Mouse (Mus musculus): ENCODE measurements around the gene Sgk1. TPM values are rescaled to one million over a fixed set of nuclear protein-coding genes. Genes with fewer than 3 reads are reported as not detected.

Sgk1 gene
- polyA plus RNA-seq, 1 experiment from 2014 or later, result 27.4 TPM

DNA sequence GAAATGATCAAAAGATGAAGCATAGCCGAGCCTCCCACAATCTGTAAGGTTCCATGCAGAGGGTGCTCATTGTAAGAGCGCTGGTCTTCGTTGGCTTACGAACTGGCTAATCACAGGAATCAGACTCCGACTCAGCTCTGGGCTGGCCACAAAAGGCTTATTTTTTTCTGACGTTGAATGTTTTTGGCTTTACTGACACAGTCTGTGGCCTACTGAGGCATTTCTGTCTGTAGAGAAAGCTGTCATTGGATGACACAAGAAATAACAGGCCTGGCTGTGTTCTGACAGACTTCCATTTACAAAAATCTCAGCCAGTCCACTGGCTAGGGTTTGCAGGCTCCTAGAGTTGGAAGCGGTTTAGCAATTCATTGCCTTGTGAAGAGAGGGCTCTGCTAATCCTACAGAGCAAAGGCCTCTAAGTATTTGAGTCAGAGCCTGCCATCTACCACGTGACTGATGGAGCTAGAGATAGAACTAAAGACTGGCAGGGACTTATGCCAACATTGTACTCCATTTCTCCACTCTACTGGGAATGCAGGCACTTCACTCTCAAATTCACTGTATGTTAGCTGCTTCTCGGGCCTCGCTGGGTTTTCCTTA is 48.9 kb downstream of the Sgk1 start:
- Histone ChIP-seq H3K27me3 (ENCODE audit: control insufficient read depth, insufficient read depth, low read length) (no peaks in the 10 kb centered on the region), H3K9me3 (ENCODE audit: control insufficient read depth, low read length) (no peaks in the 10 kb centered on the region), H3K27ac (replicated peaks; ENCODE audit: low read depth, low read length) (no peak overlapping the region), H3K4me3 (ENCODE audit: low read depth, low read length) (no peak overlapping the region), H3K4me1 (ENCODE audit: control insufficient read depth, insufficient read depth, low read length) (0 out of 2 replicates have a peak, but pooled peaks cover 2% of the 10 kb centered on the region), H3K36me3 (ENCODE audit: control insufficient read depth, insufficient read depth, low read length) (no peaks in the 10 kb centered on the region), H3K9ac (ENCODE audit: low read length) (no peak overlapping the region), H3K4me2 (ENCODE audit: low read depth, severe bottlenecking) (no peak overlapping the region)
- WGBS, result 85% methylated on average over 10 of the region's 10 CpGs
- DNase-seq (ENCODE audit: low spot score) (no peak), ATAC-seq (ENCODE audit: insufficient number of reproducible peaks, low FRiP score, low TSS enrichment, low read depth) (no peak)

DNA sequence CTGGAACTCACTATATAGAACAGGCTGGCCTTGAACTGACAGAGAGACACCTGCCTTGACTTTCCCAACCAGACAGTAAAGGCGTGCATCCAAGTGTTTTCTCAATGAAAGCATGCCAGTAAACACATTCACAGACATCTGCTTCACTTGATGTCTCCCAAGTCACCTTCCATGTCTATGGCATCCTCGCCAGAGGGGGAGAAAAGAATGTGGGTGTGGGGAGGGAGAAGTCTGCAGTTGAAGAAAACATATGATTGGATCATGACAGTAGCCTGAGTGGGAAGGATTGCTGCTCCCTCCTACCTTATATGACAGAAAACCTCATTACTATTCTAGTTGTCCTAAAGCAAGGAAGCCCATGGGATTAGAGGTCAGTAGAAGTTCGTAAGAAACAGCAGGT is 50.8 kb downstream of the Sgk1 start:
- H3K4me2 ChIP-seq (ENCODE audit: low read depth, severe bottlenecking), result no peak overlapping the region
- ATAC-seq (ENCODE audit: insufficient number of reproducible peaks, low FRiP score, low TSS enrichment, low read depth) (no peak), DNase-seq (ENCODE audit: low spot score) (no peak)
- H3K9me3 ChIP-seq (ENCODE audit: control insufficient read depth, low read length), result no peaks in the 10 kb centered on the region
- H3K4me3 ChIP-seq (ENCODE audit: low read depth, low read length), result no peak overlapping the region
- peaks cover 9% of the 10 kb centered on the region for H3K4me1 ChIP-seq (ENCODE audit: control insufficient read depth, insufficient read depth, low read length)
- no peaks in the 10 kb centered on the region for H3K27me3 ChIP-seq (ENCODE audit: control insufficient read depth, insufficient read depth, low read length)
- H3K36me3 ChIP-seq (ENCODE audit: control insufficient read depth, insufficient read depth, low read length), result no peaks in the 10 kb centered on the region
- H3K9ac ChIP-seq (ENCODE audit: low read length), result no peak overlapping the region
- WGBS, result 92% methylated on average over 3 of the region's 3 CpGs
- no peak overlapping the region for H3K27ac ChIP-seq (replicated peaks; ENCODE audit: low read depth, low read length)

DNA sequence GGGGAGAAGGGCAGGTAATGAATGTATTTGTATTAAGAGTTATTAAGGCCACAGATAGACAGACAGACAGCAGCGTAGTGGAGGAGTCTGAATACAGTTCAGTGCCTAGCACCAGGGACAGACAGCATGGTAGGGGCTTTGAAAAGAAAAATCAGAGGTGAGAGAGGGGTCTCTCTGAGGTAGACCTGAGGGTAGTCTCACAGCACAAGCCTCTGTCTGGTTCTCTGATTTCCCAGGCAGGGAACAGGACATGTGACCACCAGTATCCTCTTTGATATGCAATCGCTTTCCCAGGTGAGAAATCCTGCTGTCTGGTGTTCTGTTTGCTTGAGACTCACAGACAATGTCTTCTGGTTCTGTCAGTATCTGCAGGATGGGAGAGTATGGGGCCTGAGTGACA is 52.8 kb downstream of the Sgk1 start:
- no peak overlapping the region for H3K4me3 ChIP-seq (ENCODE audit: low read depth, low read length)
- H3K4me2 ChIP-seq (ENCODE audit: low read depth, severe bottlenecking), result no peak overlapping the region
- H3K9ac ChIP-seq (ENCODE audit: low read length), result no peak overlapping the region
- H3K36me3 ChIP-seq (ENCODE audit: control insufficient read depth, insufficient read depth, low read length), result no peaks in the 10 kb centered on the region
- no peak overlapping the region for H3K27ac ChIP-seq (replicated peaks; ENCODE audit: low read depth, low read length)
- DNase-seq (ENCODE audit: low spot score), result no peak
- no peaks in the 10 kb centered on the region for H3K9me3 ChIP-seq (ENCODE audit: control insufficient read depth, low read length)
- 84% methylated on average over 2 of the region's 2 CpGs for WGBS
- H3K4me1 ChIP-seq (ENCODE audit: control insufficient read depth, insufficient read depth, low read length), result peaks cover 9% of the 10 kb centered on the region
- H3K27me3 ChIP-seq (ENCODE audit: control insufficient read depth, insufficient read depth, low read length), result no peaks in the 10 kb centered on the region
- no peak for ATAC-seq (ENCODE audit: insufficient number of reproducible peaks, low FRiP score, low TSS enrichment, low read depth)

DNA sequence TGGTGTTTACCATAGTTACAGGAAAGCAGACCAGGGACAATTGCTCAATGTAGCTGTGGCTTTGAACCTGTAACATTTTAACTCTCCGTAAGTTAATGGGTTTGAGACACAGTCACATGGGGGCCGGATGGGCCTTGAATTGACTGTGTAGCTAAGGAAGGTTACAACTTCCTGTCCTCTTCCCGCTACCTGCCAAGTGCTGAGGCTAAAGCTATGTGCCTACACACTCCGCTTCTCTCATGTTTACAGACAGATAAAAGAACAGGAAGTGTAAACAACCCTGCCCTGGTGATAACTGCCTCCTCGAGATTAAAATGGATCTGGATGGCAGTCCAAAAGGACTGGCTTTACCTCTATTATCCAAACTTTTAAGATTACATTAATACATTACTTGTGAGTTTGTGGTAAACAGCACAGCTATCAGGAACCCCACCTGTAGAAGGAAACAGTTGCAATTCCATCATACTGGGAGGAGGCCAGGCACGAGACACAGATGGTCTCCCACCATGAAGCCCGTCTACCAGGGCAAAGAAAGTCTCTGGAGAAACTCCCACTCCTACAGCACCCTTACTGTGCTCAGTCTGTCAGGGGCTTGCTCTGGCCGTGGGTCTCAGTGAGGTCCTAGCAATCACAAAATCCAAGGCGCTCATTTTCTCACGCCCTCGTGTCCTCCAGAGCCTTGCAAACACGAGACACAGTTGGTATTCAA is 54.7 kb downstream of the Sgk1 start:
- H3K4me2 ChIP-seq (ENCODE audit: low read depth, severe bottlenecking), result peak overlapping the region; percentile 31; the same call in 1 of the 2 replicates
- no peak overlapping the region for H3K27ac ChIP-seq (replicated peaks; ENCODE audit: low read depth, low read length)
- no peaks in the 10 kb centered on the region for H3K36me3 ChIP-seq (ENCODE audit: control insufficient read depth, insufficient read depth, low read length)
- WGBS, result 21% methylated on average over 12 of the region's 12 CpGs
- 0 out of 2 replicates have a peak, but pooled peaks have one; percentile 26 for ATAC-seq (ENCODE audit: insufficient number of reproducible peaks, low FRiP score, low TSS enrichment, low read depth)
- no peak overlapping the region for H3K4me3 ChIP-seq (ENCODE audit: low read depth, low read length)
- no peaks in the 10 kb centered on the region for H3K27me3 ChIP-seq (ENCODE audit: control insufficient read depth, insufficient read depth, low read length)
- no peaks in the 10 kb centered on the region for H3K9me3 ChIP-seq (ENCODE audit: control insufficient read depth, low read length)
- no peak overlapping the region for H3K9ac ChIP-seq (ENCODE audit: low read length)
- H3K4me1 ChIP-seq (ENCODE audit: control insufficient read depth, insufficient read depth, low read length), result peaks cover 7% of the 10 kb centered on the region
- peak; percentile 25 for DNase-seq (ENCODE audit: low spot score)

DNA sequence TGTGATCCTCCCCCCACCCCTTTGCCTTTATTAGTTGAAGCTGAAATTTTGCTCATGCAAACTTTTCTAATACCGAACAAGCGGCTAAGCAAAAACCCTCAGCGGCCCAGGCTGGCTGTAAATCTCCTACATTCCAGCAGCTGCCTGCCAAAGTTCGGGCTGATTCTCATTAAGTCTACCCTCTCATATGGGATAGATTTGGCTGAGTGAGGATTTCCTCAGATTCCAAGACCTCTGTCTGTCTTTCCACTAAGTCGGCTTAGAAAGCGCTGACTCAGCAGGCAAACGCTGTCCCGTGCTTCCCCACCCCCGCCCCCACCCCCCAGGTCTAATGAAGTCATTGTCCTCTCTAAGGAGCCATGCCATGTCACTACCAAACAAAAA is 55.2 kb downstream of the Sgk1 start:
- Histone ChIP-seq H3K4me2 (ENCODE audit: low read depth, severe bottlenecking) (peak overlapping the region; percentile 31; the same call in 1 of the 2 replicates), H3K4me3 (ENCODE audit: low read depth, low read length) (no peak overlapping the region), H3K9me3 (ENCODE audit: control insufficient read depth, low read length) (no peaks in the 10 kb centered on the region), H3K9ac (ENCODE audit: low read length) (no peak overlapping the region), H3K27ac (replicated peaks; ENCODE audit: low read depth, low read length) (no peak overlapping the region), H3K27me3 (ENCODE audit: control insufficient read depth, insufficient read depth, low read length) (no peaks in the 10 kb centered on the region), H3K36me3 (ENCODE audit: control insufficient read depth, insufficient read depth, low read length) (no peaks in the 10 kb centered on the region), H3K4me1 (ENCODE audit: control insufficient read depth, insufficient read depth, low read length) (peaks cover 7% of the 10 kb centered on the region)
- peak; percentile 62; the same call in 1 of the 2 replicates for ATAC-seq (ENCODE audit: insufficient number of reproducible peaks, low FRiP score, low TSS enrichment, low read depth)
- peak; percentile 70 for DNase-seq (ENCODE audit: low spot score)
- 2% methylated on average over 9 of the region's 9 CpGs for WGBS

DNA sequence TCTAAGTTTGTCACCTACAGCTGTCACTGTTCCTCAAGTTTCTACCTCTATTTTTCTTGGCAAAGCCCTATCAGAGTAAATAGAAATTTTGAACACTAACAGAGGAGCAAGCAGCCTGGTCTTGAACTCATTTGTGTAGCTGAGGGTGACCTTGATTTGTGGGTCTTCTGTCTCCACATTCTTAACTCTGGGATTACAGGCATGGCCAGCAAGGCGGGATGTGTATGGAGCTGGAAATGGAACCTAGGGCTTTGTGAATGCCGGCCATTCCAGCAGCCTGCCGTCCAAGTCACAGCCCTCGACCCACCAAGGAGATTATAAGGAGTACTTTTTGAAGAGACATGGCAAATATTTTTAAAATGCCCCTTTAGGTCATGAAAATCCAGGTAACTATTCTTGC is 56.2 kb downstream of the Sgk1 start:
- H3K27ac ChIP-seq (replicated peaks; ENCODE audit: low read depth, low read length), result no peak overlapping the region
- no peaks in the 10 kb centered on the region for H3K36me3 ChIP-seq (ENCODE audit: control insufficient read depth, insufficient read depth, low read length)
- 76% methylated on average over 4 of the region's 4 CpGs for WGBS
- DNase-seq (ENCODE audit: low spot score) (no peak), ATAC-seq (ENCODE audit: insufficient number of reproducible peaks, low FRiP score, low TSS enrichment, low read depth) (no peak)
- no peak overlapping the region for H3K4me3 ChIP-seq (ENCODE audit: low read depth, low read length)
- H3K9me3 ChIP-seq (ENCODE audit: control insufficient read depth, low read length), result no peaks in the 10 kb centered on the region
- no peak overlapping the region for H3K4me2 ChIP-seq (ENCODE audit: low read depth, severe bottlenecking)
- no peak overlapping the region for H3K9ac ChIP-seq (ENCODE audit: low read length)
- peaks cover 7% of the 10 kb centered on the region for H3K4me1 ChIP-seq (ENCODE audit: control insufficient read depth, insufficient read depth, low read length)
- H3K27me3 ChIP-seq (ENCODE audit: control insufficient read depth, insufficient read depth, low read length), result no peaks in the 10 kb centered on the region

DNA sequence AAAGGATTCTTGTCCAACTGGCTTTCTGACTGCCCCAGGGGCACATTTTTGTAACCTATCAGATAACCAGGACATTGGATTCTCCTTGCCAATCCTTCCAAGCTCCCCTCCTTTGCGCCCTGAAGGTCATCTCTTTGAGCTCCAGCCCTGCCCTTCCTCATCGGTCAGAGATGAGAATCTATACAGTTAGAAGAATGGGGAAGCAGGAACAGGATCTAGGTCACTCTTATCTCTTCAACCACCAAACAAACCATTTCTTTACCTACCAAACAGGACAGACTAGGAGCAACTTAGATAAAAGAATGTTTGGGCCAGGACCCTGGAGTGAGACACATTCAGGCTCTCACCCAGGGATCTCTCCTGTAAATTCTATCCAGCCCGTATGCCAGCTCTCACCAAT is 59.3 kb downstream of the Sgk1 start:
- H3K4me1 ChIP-seq (ENCODE audit: control insufficient read depth, insufficient read depth, low read length), result peaks cover 7% of the 10 kb centered on the region
- WGBS, result 81% methylated on average over 3 of the region's 3 CpGs
- no peak overlapping the region for H3K27ac ChIP-seq (replicated peaks; ENCODE audit: low read depth, low read length)
- H3K27me3 ChIP-seq (ENCODE audit: control insufficient read depth, insufficient read depth, low read length), result no peaks in the 10 kb centered on the region
- no peaks in the 10 kb centered on the region for H3K36me3 ChIP-seq (ENCODE audit: control insufficient read depth, insufficient read depth, low read length)
- ATAC-seq (ENCODE audit: insufficient number of reproducible peaks, low FRiP score, low TSS enrichment, low read depth) (no peak), DNase-seq (ENCODE audit: low spot score) (no peak)
- H3K4me2 ChIP-seq (ENCODE audit: low read depth, severe bottlenecking), result no peak overlapping the region
- H3K9me3 ChIP-seq (ENCODE audit: control insufficient read depth, low read length), result no peaks in the 10 kb centered on the region
- H3K4me3 ChIP-seq (ENCODE audit: low read depth, low read length), result no peak overlapping the region
- H3K9ac ChIP-seq (ENCODE audit: low read length), result no peak overlapping the region

DNA sequence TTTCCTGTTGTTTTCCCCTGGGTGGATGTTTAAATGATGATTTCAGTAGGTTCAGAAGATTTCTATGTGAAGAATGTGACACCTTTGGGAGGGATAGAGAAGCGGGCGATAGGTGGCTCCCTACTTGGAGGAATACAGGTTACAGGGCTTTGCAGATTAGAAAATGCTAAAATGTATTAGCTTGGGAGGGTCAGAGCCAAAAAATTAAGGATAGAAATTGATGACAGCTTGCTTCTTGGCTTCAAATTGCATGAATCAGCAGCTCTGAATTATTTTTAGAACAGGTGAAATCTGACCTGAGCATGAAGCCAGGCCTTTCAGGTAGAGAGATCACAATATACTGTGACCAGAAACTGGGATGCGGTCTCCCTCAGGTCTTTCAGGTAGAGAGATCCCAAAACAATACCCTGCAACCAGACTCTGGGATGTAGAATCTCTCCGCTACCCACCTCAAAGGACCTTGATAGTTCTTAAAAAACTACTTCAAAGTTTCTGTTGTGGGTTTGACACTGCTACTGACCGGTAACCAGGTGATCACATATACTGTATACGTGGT is 61.2 kb downstream of the Sgk1 start:
- ATAC-seq (ENCODE audit: insufficient number of reproducible peaks, low FRiP score, low TSS enrichment, low read depth), result no peak
- no peaks in the 10 kb centered on the region for H3K27me3 ChIP-seq (ENCODE audit: control insufficient read depth, insufficient read depth, low read length)
- H3K4me3 ChIP-seq (ENCODE audit: low read depth, low read length), result no peak overlapping the region
- H3K27ac ChIP-seq (replicated peaks; ENCODE audit: low read depth, low read length), result no peak overlapping the region
- H3K9me3 ChIP-seq (ENCODE audit: control insufficient read depth, low read length), result no peaks in the 10 kb centered on the region
- H3K4me1 ChIP-seq (ENCODE audit: control insufficient read depth, insufficient read depth, low read length), result no peaks in the 10 kb centered on the region
- 92% methylated on average over 6 of the region's 6 CpGs for WGBS
- no peaks in the 10 kb centered on the region for H3K36me3 ChIP-seq (ENCODE audit: control insufficient read depth, insufficient read depth, low read length)
- no peak for DNase-seq (ENCODE audit: low spot score)
- H3K4me2 ChIP-seq (ENCODE audit: low read depth, severe bottlenecking), result no peak overlapping the region
- no peak overlapping the region for H3K9ac ChIP-seq (ENCODE audit: low read length)
